Mouse (Mus musculus) G1E (cell line): Measurements from ENCODE around the gene 1700003F12Rik.

Source experiments
- CTCF ChIP-seq: IDR thresholded peaks from 2 replicates; pipeline ENCODE4 v1.5.1; 2012; ENCODE audit warnings: low read depth, low read length, inconsistent platforms, mixed read lengths
- POLR2AphosphoS5 ChIP-seq: IDR thresholded peaks from 2 replicates; pipeline ENCODE4 v1.6.1; 2012; ENCODE audit warnings: low read depth, low read length, inconsistent platforms; ENCODE audit not compliant: insufficient replicate concordance

DNA sequence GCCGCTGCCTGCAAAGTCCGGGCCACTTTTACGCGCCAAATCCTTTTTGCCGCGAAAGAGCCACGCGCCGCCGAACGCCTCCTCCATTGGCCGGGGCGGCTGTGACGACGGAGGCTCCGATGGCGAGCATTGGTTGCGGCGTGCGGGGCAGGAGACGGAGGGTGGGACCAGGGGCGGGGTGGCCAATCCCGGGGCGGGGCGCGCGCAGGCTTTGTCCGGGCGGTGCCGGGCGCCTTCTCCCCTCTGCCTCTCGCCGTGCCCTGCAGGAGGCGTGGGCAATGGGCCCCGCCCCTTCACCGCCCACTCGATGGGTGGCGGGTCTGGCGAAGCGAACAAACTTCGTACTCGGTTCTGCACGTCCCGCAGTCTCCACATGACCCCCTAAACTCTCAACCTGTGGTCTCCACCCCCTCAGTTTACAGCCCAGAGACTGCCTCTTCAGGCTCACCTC is 23.0 kb downstream of the 1700003F12Rik start, which contains the start of gene E2f1:
- TF ChIP-seq CTCF: no peak
- no peak for TF ChIP-seq POLR2AphosphoS5
